Mouse (Mus musculus): ENCODE results near the gene Anapc11.

DNA sequence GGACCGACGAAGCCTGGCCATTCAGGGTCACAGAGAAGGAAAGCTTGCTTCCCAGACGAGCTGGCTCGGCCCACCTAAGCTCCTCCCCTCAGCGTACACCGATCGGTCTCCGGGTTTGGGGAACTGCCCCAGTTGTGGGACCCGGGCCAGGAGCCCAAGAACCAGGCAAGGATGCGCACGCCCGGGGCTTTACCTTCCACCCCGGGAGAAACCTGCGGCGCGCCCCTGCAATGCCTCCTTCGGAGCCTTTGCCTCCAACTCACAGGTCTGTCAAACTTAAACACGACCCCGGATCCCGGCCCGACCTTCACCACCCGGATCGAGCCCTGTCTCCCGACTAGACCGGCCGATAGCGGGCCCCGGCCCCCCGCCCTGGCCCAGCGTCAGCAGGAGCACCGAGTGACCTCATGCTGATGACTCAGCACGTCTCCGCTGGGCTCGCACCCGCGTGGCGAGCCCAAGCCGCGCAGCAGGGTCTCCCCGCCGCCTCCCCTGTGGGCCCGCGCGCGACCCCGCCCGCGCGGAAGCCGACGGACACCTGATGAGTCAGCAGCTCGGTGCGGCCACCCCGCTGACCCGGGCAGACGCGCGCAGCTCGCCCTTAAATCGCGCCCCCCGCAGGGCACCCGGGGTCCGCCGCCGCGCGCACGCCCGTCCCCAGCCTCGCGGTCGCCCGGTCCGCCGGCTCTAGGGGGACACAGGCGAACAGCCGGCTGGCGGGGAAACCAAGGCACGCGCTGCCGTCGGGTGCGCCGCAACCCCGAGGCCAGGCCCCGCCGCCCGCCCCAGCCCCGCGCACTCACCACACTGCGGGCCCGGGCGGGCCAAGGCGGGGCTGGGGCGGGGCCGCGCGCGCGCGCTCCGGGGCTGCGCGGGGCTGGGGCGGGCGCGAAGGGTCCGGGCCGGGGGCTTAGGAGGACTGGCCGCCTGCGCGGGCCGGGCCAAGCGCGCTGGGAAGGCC lies 34.6 kb downstream of the Anapc11 start:
- peak; percentile 30 for TF ChIP-seq CTCF (IDR thresholded peaks at IDR 0.05; ENCODE audit: control insufficient read depth, insufficient read depth, insufficient read length)
- no peak for TF ChIP-seq USF1 (IDR thresholded peaks at IDR 0.05; ENCODE audit: low read depth)
- no peak for TF ChIP-seq CEBPB (IDR thresholded peaks at IDR 0.05; ENCODE audit: low read depth)
- peak; percentile 63 for TF ChIP-seq MAX (IDR thresholded peaks at IDR 0.05)
- TF ChIP-seq MYOG (IDR thresholded peaks at IDR 0.05; ENCODE audit: control insufficient read depth, extremely low read depth, insufficient read length): no peak
- no peak for TF ChIP-seq FOSL1 (IDR thresholded peaks at IDR 0.05; ENCODE audit: insufficient read depth, low read length, poor library complexity, severe bottlenecking)

Data from C2C12 (cell line).